Mouse (Mus musculus) megakaryocyte, embryonic 14.5 days (primary cell): ENCODE measurements around the gene Rere. TPM values are rescaled to one million over a fixed set of nuclear protein-coding genes. Genes with fewer than 3 reads are reported as not detected.

Experiments used
- H3K27me3 ChIP-seq: replicated peaks from 2 replicates; pipeline ENCODE3; 2012; ENCODE audit warnings: inconsistent platforms
- H3K36me3 ChIP-seq: replicated peaks from 2 replicates; pipeline ENCODE3; 2012; ENCODE audit warnings: low read length, inconsistent platforms, mixed read lengths
- H3K4me1 ChIP-seq: 2 replicates; pipeline ENCODE4 v1.6.1; 2012; ENCODE audit warnings: inconsistent platforms
- H3K4me3 ChIP-seq: replicated peaks from 2 replicates; pipeline ENCODE3; 2012; ENCODE audit warnings: moderate library complexity, mild to moderate bottlenecking, inconsistent platforms
- H3K9me3 ChIP-seq: 2 replicates; pipeline ENCODE4 v1.6.1; 2012; ENCODE audit warnings: inconsistent platforms
- FLI1 ChIP-seq: IDR thresholded peaks from 2 replicates; pipeline ENCODE4 v1.6.1; 2012; ENCODE audit warnings: low read length, inconsistent platforms, mixed read lengths
- GATA1 ChIP-seq: IDR thresholded peaks from 3 replicates; pipeline ENCODE4 v1.6.1; 2012; ENCODE audit warnings: mixed read lengths, low read length, inconsistent platforms, borderline replicate concordance
- polyA plus RNA-seq: library from polyadenylated mRNA; stranded (reverse); fragments of >175 nt; gene quantifications from 2 replicates; pipeline ENCODE4 v1.2.3, GENCODE M21; 2012; ENCODE audit warnings: low replicate concordance; ENCODE audit not compliant: insufficient read depth

Gene Rere
- polyA plus RNA-seq, 1 experiment, result 39.0 TPM

DNA sequence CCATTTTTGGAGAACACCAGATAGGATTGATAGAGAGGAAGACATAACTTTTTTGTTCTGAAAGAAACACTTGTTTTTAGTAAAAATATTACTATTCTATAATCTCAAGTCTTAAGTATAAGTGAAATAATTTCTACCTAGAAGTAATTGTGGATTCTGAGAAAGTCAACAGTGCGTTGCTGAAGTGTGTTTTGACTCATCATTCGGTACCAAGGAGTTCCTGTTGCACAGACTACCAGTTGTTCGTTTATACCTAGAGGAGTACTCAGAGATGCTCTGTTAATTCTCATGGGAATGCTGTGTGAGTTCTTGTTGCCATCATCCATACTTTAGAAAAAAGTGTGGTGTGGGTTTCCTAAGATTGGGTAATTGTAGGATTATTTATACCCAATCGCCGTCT is 154.1 kb downstream of the Rere start:
- Histone ChIP-seq H3K4me3 (no peak overlapping the region), H3K36me3 (peaks cover 56% of the 10 kb centered on the region), H3K9me3 (no peaks in the 10 kb centered on the region), H3K27me3 (no peaks in the 10 kb centered on the region), H3K4me1 (peaks cover 55% of the 10 kb centered on the region)
- TF ChIP-seq FLI1, result no peak
- no peak for TF ChIP-seq GATA1

DNA sequence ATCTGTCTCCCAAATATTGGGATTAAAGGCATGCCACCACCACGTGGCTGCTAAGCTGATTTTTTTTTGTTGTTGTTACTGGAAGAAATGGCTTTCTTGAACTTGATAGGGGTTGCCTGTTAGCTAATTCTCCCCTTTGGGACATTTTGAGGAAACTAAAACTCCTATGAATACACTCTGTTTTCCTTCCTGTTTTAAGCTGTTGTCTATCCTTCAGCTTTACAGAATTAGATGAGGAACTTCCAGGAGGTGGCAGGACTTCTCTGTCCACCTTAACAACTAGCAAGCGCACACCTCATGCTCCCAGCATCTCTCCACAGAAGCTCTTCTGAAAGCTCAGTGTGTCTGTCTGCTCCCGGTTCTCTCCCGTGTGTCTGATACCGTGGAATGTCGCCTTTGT is 157.2 kb downstream of the Rere start:
- no peak for TF ChIP-seq GATA1
- no peak for TF ChIP-seq FLI1
- peaks cover 75% of the 10 kb centered on the region for H3K4me1 ChIP-seq
- H3K36me3 ChIP-seq, result peaks cover 66% of the 10 kb centered on the region
- no peaks in the 10 kb centered on the region for H3K9me3 ChIP-seq
- H3K4me3 ChIP-seq, result no peak overlapping the region
- no peaks in the 10 kb centered on the region for H3K27me3 ChIP-seq

DNA sequence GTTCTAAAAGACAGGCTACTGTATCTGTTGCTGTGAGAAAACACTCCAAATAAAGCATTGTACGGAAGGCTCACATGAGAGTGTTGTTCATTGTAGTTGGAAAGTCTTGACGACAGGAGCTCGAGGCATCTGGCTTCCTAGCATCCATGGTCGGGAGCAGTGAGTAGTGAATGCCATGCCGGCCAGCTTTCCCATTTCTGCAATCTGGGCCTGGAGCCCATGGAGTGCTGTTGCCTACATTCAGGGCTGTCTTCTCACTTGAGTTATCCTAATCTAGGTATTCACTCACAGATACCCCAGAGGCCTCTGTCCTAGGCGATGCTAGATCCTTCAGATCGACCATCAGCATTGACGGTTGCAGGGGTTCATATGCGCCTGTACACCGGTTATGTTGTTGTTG is 160.5 kb downstream of the Rere start:
- Histone ChIP-seq H3K9me3 (no peaks in the 10 kb centered on the region), H3K4me3 (no peak overlapping the region), H3K4me1 (peaks cover 84% of the 10 kb centered on the region), H3K36me3 (peaks cover 67% of the 10 kb centered on the region), H3K27me3 (no peaks in the 10 kb centered on the region)
- TF ChIP-seq GATA1 (no peak), FLI1 (no peak)

GRCm38 (mm10) chr4:150444068-150444467 is 162.6 kb downstream of the Rere start:
- H3K27me3 ChIP-seq, result no peaks in the 10 kb centered on the region
- H3K36me3 ChIP-seq, result peaks cover 66% of the 10 kb centered on the region
- H3K4me1 ChIP-seq, result peaks cover 86% of the 10 kb centered on the region
- no peak overlapping the region for H3K4me3 ChIP-seq
- H3K9me3 ChIP-seq, result no peaks in the 10 kb centered on the region
- TF ChIP-seq FLI1 (no peak), GATA1 (no peak)

DNA sequence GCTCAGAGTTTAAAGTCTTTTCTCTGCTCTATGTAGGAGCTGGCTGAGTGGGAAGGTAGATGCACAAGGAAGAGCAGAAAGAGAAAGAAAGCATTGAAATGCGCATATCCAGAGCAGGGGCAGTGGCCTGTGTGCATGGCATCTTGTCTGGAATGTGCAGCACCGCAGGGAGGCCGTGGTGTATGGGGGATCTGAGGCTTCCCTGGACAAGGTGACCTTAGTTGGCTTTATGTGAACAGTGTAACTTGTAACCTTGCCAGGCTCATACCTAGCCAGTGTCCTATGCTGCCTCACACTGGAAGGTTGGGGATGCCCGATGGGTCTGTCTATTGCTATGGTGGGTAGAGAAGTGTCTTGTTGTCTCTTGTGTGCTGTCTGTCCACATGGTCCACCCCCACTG is 165.2 kb downstream of the Rere start:
- H3K4me3 ChIP-seq, result peak overlapping the region; percentile 15
- H3K9me3 ChIP-seq, result no peaks in the 10 kb centered on the region
- H3K27me3 ChIP-seq, result no peaks in the 10 kb centered on the region
- no peak for TF ChIP-seq GATA1
- TF ChIP-seq FLI1, result no peak
- H3K36me3 ChIP-seq, result peaks cover 41% of the 10 kb centered on the region
- peaks cover 98% of the 10 kb centered on the region for H3K4me1 ChIP-seq

- Histone ChIP-seq H3K4me3 (no peak overlapping the region), H3K36me3 (peaks cover 37% of the 10 kb centered on the region), H3K27me3 (no peaks in the 10 kb centered on the region), H3K9me3 (no peaks in the 10 kb centered on the region), H3K4me1 (peaks cover 98% of the 10 kb centered on the region)
- no peak for TF ChIP-seq FLI1
- TF ChIP-seq GATA1, result no peak
These were observed 166.1 kb downstream of the Rere start for GRCm38 (mm10) chr4:150447517-150447916.

GRCm38 (mm10) chr4:150448433-150448832 is 167.0 kb downstream of the Rere start:
- Histone ChIP-seq H3K4me1 (peaks cover 99% of the 10 kb centered on the region), H3K27me3 (no peaks in the 10 kb centered on the region), H3K9me3 (no peaks in the 10 kb centered on the region), H3K36me3 (peaks cover 33% of the 10 kb centered on the region), H3K4me3 (no peak overlapping the region)
- TF ChIP-seq GATA1 (no peak), FLI1 (no peak)

DNA sequence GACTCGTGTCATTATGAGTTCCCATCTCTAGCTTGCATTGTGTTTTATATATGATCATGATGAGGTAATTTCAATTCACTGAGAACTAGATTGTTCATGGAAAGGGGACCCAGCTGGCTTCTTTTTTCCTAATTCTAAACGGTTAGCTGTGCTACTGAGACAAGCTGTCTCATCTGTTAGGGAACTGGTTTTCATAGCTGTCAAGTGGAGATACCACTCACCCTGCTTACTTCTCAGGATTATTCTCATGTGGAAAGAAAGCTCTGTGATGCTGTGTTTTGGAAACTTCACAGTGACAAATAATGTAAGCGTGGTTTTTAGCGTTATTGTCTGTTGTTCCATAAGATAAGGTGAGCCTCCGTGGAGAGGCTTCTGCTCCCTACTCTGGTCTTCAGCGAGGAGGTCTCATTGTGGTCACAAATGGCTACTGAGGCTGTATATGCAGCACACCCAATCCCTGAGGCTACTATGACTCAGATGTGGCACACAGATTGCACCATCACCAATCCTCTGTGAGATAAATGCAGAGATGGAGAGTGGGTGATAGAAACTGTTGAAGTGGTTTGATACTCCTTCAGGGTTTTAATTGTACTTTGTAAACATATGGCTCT is 168.7 kb downstream of the Rere start:
- H3K4me1 ChIP-seq, result peaks cover 99% of the 10 kb centered on the region
- no peaks in the 10 kb centered on the region for H3K27me3 ChIP-seq
- no peaks in the 10 kb centered on the region for H3K9me3 ChIP-seq
- H3K4me3 ChIP-seq, result peak overlapping the region; percentile 19
- H3K36me3 ChIP-seq, result peaks cover 23% of the 10 kb centered on the region
- TF ChIP-seq GATA1 (no peak), FLI1 (no peak)

- Histone ChIP-seq H3K27me3 (no peaks in the 10 kb centered on the region), H3K9me3 (no peaks in the 10 kb centered on the region), H3K36me3 (peaks cover 26% of the 10 kb centered on the region), H3K4me3 (peak overlapping the region; percentile 69), H3K4me1 (peaks cover 99% of the 10 kb centered on the region)
- TF ChIP-seq GATA1, result no peak
- no peak for TF ChIP-seq FLI1
These were observed 170.9 kb downstream of the Rere start for GRCm38 (mm10) chr4:150452155-150452847.

DNA sequence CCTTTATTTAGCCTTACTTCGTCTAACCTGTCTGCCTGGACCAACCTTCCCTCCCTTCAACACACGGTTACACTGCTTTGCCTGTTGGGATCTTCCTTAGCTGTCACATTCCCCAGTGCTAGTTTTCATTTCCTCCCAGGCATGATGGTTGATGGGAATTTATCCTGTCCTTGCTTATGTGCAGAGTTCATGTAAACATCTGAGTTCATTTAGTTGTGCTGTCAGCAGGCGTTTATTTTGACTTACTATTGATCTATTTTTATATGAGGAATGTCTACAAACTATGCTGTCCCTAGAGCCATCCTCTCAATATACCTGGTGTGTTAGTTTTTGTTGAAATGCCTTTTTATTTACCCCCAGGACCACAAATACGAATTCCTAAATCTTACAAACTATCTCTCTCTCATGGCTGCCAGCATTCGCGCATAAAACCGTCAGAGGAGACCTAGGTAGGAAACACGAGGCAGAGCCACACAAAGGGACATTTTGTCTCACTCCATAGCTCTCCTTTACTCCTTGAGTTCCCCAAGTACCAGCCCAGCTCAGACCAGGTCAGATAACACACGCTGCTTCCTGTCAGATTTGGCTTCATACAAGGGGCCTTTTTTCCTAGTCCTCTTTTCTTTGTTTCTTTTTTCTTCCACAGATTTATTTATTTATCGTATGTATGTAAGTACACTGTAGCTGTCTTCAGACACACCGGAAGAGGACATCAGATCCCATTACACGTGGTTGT is 173.3 kb downstream of the Rere start:
- H3K36me3 ChIP-seq, result peaks cover 39% of the 10 kb centered on the region
- no peak; the same call in 2 of the 3 replicates for TF ChIP-seq GATA1
- no peak for TF ChIP-seq FLI1

More for the DNA sequence above, 173.3 kb downstream of the Rere start:
- Histone ChIP-seq H3K27me3 (no peaks in the 10 kb centered on the region), H3K4me3 (peak overlapping the region; percentile 39), H3K4me1 (peaks cover 100% of the 10 kb centered on the region), H3K9me3 (no peaks in the 10 kb centered on the region)
